Mouse (Mus musculus): ENCODE results near the gene Rfng.
"Not testable (repeated sequence)": the region's sequence is repeated elsewhere in the genome, so short reads cannot be mapped to it uniquely, and the experiment has no call there.

Gene Rfng

GRCm38 (mm10) chr11:120773463-120774190, 10.4 kb downstream of the Rfng start:
- DNase-seq (ENCODE audit: low spot score): no peak

DNA sequence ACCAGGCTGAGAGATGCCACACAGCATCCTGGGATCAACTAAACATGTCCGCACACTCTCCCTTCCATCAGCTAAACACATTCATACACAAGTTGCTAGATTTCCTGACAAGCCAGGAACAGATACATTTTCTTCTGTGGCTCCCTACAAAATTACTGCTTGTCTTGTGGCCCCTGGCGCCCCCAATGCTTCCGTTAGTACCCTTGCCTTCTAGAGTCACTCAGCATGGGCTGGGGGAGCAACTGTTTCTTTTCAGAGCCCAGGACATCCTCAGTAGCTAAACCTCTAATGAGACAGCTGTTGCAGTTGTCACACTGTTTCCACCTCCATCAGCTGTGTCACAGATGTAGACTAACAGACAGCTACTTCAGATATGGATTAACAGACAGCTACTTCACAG, 11.3 kb downstream of the Rfng start:
- DNase-seq (ENCODE audit: low spot score): no peak

DNA sequence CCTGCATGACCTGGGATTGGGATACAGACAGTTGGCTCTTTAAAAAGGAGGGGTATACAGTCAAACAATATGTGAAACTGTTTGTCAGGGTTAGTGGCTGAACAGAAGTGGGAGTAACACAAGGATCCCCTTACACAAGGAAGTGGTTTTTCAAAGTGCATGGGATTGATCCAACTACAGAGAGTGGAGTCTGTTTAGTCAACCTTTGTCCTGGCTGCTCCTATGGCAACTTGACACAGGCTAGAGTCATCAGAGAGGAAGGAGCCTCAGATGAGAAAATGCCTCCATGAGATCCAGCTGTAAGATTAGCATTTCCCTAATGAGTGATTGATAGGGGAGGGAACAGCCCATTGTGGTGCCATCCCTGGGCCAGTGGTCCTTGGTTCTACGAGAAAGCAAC, 15.8 kb downstream of the Rfng start:
- no peak for DNase-seq (ENCODE audit: low spot score)

- DNase-seq (ENCODE audit: low spot score): not testable (repeated sequence)
Measured at GRCm38 (mm10) chr11:120767023-120767422, 17.0 kb downstream of the Rfng start.

- DNase-seq (ENCODE audit: low spot score): not testable (repeated sequence)
Measured at GRCm38 (mm10) chr11:120763121-120763999, 20.6 kb downstream of the Rfng start.

DNA sequence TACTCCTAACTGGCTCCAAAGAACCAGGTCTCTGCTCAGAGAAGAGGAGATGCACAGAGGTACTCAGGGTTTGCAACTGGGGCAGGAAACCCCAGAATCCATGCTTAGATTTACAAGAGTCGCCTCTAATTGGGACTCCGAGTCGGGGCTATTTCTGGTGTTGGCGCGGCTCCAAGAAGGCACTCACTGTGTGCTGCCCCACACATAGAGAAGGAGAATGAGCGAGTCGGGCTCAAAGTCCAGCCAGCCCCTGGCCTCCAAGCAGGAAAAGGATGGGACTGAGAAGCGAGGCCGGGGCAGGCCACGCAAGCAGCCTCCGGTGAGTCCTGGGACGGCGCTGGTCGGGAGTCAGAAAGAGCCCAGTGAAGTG, 21.4 kb downstream of the Rfng start, which contains the start of gene Hmga1b:
Hmga1b (plus strand) TSS at position 123 of the 370 bp plus-strand sequence.
- not testable (repeated sequence) for DNase-seq (ENCODE audit: low spot score)

- no peak for DNase-seq (ENCODE audit: low spot score)
Measured at GRCm38 (mm10) chr11:120761811-120762671, 22.0 kb downstream of the Rfng start.

DNA sequence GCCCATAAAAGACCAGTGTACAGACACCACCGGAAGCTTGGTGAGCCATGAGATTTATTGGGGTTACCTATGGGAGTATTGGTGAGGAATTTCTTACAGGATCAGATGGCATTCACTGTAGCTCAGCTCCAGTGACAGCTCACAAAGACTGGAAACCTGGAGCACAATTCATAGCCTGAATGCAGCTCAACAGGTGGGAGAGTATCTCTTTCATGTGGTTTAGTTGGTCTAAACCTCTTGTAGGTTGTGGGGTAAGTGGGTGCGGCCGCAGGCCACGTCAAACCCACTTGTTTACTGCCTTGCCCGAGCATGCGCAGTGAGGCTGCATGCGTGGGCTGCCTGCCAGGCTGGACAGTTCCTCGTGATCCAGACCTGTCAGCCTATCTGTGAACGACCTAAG, 23.8 kb downstream of the Rfng start:
- no peak for DNase-seq (ENCODE audit: low spot score)

DNA sequence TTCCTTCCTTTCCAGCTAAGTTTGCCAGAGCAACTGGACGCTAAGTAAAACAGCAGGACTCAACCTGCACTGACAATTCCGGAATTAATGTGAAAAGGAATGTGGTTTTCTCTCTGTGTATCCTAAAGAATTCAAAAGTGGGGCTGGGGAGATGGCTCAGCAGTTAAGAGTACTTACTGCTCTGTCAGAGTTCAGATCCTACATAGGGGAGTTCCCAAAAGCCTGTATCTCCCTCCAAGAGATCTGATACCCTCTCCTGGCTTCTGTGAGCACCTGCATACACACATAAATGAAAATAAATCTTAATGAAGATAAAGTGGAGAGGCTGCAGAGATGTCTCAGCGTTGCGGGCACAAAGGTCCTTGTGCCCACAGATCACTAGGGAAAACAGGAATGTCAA, 32.4 kb downstream of the Rfng start:
- DNase-seq (ENCODE audit: low spot score): no peak

DNA sequence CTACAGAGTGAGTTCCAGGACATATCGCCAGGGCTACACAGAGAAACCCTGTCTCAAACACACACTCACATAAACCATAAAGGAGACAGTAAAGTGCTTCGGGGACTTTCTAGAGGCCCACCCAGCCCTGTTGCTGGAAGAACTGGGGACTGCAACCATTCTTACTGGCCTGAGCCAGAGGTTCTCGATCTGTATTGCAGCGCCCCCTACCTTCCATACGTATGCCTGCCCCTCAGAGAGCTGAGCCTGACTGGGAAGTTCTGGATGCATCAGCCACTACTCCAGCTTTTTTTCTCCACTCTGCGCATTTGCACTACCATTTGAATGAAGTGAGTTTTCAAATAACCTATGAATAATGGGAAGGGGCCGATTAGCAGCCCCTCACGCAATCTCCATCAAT, 34.6 kb downstream of the Rfng start:
- no peak for DNase-seq (ENCODE audit: low spot score)

- DNase-seq (ENCODE audit: low spot score): no peak
Measured at GRCm38 (mm10) chr11:120747974-120748373, 36.0 kb downstream of the Rfng start.

DNA sequence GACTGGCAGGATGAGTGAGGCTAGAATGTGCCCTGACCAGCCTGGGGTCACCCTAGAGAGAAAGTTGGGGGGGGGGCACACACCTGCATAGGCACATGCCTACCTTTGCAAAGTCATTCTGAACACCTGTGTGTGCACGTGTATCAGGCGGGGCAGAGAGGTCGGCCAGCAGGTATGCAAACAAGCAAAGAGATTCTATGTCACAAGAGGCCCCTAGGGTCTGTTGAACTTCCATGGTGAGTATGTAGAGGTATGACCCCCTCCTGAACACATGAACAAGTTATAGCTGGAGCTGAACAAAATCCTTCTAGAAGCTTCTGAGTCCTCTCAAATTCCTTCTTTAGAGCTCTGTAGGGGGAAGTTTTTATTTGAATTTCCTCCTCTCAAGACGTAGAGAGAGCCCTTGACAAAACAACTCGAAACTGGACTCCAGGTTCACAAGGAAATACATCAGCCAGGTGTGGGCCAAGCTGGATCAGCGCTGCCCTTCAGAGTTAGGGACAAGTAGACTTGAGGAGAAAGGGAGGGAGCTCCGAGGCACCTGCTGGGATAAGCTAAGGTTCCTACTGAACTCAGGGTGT, 39.8 kb downstream of the Rfng start:
- DNase-seq (ENCODE audit: low spot score): no peak

DNA sequence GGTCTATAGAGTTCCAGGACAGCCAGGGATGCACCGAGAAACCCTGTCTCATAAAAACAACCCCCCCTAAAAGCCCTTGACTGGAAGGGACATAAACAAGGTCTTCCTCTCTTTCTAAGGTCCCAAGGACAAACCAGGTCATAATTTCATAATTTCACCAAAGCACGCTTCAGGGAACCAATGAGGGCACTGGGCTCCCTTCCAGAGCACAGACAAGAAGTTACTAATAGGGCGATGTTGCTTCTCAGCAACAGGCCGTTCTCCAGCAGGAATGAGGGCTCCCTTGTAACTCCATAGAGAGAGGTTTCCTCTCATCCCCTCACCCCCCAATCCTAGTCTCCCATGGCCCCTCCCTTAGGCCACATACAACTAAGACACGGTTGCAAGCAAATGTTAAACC, 43.0 kb downstream of the Rfng start:
- no peak for DNase-seq (ENCODE audit: low spot score)

GRCm38 (mm10) chr11:120736424-120736823, 47.6 kb downstream of the Rfng start:
- DNase-seq (ENCODE audit: low spot score): no peak

- no peak for DNase-seq (ENCODE audit: low spot score)
Measured at GRCm38 (mm10) chr11:120733521-120733920, 50.5 kb downstream of the Rfng start.

- no peak for DNase-seq (ENCODE audit: low spot score)
Measured at GRCm38 (mm10) chr11:120731858-120732680, 51.9 kb downstream of the Rfng start, which contains the start of gene Cbr2. Gene Cbr2, minus strand, starts transcription at chr11:120732114.

- DNase-seq (ENCODE audit: low spot score): no peak
Measured at GRCm38 (mm10) chr11:120731395-120731794, 52.6 kb downstream of the Rfng start.
